Mouse (Mus musculus) C2C12 (cell line): Measurements from ENCODE around the gene 1110002E22Rik. TPM values are rescaled to one million over a fixed set of nuclear protein-coding genes. Genes with fewer than 3 reads are reported as not detected.

ENCODE experiments used
- H3K27me3 ChIP-seq: one replicate; pipeline ENCODE4 v1.6.1; 2011; ENCODE audit not compliant: control insufficient read depth, insufficient read depth, insufficient read length
- H3K36me3 ChIP-seq: one replicate; pipeline ENCODE4 v1.6.1; 2011; ENCODE audit not compliant: control insufficient read depth, insufficient read depth
- H3K4me3 ChIP-seq: one replicate; pipeline ENCODE4 v1.5.1; 2011; ENCODE audit warnings: mild to moderate bottlenecking, control low read depth; ENCODE audit not compliant: poor library complexity, insufficient read depth, severe bottlenecking
- H3K79me2 ChIP-seq: one replicate; pipeline ENCODE4 v1.6.1; 2011; ENCODE audit not compliant: control insufficient read depth, insufficient read depth
- H3K79me3 ChIP-seq: one replicate; pipeline ENCODE4 v1.6.1; 2011; ENCODE audit warnings: low read depth, control low read depth
- H3ac ChIP-seq: one replicate; pipeline ENCODE3; 2011; ENCODE audit warnings: low read depth; ENCODE audit not compliant: control insufficient read depth, insufficient read length
- CEBPB ChIP-seq: IDR thresholded peaks from one replicate; pipeline ENCODE4 v1.6.1; 2011; ENCODE audit warnings: low read depth, mild to moderate bottlenecking, control low read depth, moderate library complexity
- CTCF ChIP-seq: IDR thresholded peaks from one replicate; pipeline ENCODE4 v1.5.1; 2011; ENCODE audit not compliant: control insufficient read depth, insufficient read depth, insufficient read length
- FOSL1 ChIP-seq: IDR thresholded peaks from one replicate; pipeline ENCODE4 v1.8.0; 2011; ENCODE audit warnings: mild to moderate bottlenecking, low read length; ENCODE audit not compliant: poor library complexity, insufficient read depth, severe bottlenecking
- MAX ChIP-seq: IDR thresholded peaks from one replicate; pipeline ENCODE4 v1.6.1; 2011; ENCODE audit warnings: mild to moderate bottlenecking, control low read depth
- MYOD1 ChIP-seq: IDR thresholded peaks from one replicate; pipeline ENCODE4 v1.6.1; 2011; ENCODE audit warnings: low read depth; ENCODE audit not compliant: control insufficient read depth, insufficient read length
- MYOG ChIP-seq: IDR thresholded peaks from one replicate; pipeline ENCODE4 v1.6.1; 2011; ENCODE audit not compliant: control insufficient read depth, insufficient read length; ENCODE audit errors: extremely low read depth
- USF1 ChIP-seq: IDR thresholded peaks from one replicate; pipeline ENCODE4 v1.6.1; 2011; ENCODE audit warnings: low read depth, mild to moderate bottlenecking, control low read depth, moderate library complexity
- polyA plus RNA-seq: library from polyadenylated mRNA; unstranded; fragments of >200 nt; fragmentation: generic; extraction: Trizol; gene quantifications from one replicate; pipeline ENCODE4 v1.2.1, GENCODE M21; 2012; ENCODE audit warnings: missing spikeins

Gene 1110002E22Rik
- polyA plus RNA-seq, 1 experiment, result 6.5 TPM

- H3K36me3 ChIP-seq, result peaks cover 43% of the 10 kb centered on the region
- H3K79me2 ChIP-seq, result peaks cover 100% of the 10 kb centered on the region
- peaks cover 94% of the 10 kb centered on the region for H3K79me3 ChIP-seq
- no peaks in the 10 kb centered on the region for H3K27me3 ChIP-seq
- peak overlapping the region; percentile 51 for H3K4me3 ChIP-seq
- TF ChIP-seq USF1 (no peak), MYOD1 (no peak), CEBPB (no peak), FOSL1 (no peak), MYOG (no peak), CTCF (no peak), MAX (no peak)
- peak overlapping the region; percentile 82 for H3ac ChIP-seq
Measured at GRCm38 (mm10) chr3:138069756-138070511, 5.1 kb downstream of the 1110002E22Rik start.

- peak overlapping the region; percentile 31 for H3ac ChIP-seq
- H3K27me3 ChIP-seq, result no peaks in the 10 kb centered on the region
- peaks cover 90% of the 10 kb centered on the region for H3K79me3 ChIP-seq
- H3K36me3 ChIP-seq, result peaks cover 52% of the 10 kb centered on the region
- TF ChIP-seq CTCF (no peak), MYOD1 (no peak), USF1 (no peak), MYOG (no peak), MAX (no peak), CEBPB (no peak), FOSL1 (no peak)
- H3K4me3 ChIP-seq, result peak overlapping the region; percentile 51
- peaks cover 100% of the 10 kb centered on the region for H3K79me2 ChIP-seq
Measured at GRCm38 (mm10) chr3:138071004-138071403, 6.2 kb downstream of the 1110002E22Rik start.

DNA sequence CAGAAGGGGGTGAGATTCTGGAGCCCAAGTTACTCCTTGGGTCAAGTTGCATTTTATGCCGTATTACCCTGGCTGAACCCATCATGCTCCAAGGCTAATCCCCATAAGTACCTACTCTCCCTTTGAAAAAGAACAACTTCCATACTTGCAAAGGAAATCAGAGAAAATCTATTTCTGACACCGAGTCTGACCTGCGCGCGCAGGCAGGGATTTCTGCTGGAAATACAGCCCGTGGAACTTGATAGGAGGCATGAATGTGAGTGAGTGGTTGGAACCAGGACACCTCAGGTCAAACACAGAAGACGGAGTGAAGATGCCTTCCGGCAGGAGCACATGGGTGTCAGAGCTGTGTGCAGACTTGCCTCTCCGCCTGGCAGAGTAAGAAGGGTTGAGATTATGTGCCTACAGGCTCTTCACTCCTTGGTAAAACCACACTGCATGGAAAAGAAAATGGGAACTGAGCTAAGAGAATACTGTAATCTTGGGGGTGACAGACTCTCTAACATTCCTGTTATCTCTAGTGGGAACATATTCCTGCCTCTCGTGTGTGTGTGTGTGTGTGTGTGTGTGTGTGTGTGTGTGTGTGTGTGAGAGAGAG, 6.7 kb downstream of the 1110002E22Rik start:
- peak overlapping the region; percentile 52 for H3ac ChIP-seq
- no peaks in the 10 kb centered on the region for H3K27me3 ChIP-seq
- peaks cover 54% of the 10 kb centered on the region for H3K36me3 ChIP-seq
- peak overlapping the region; percentile 16 for H3K4me3 ChIP-seq
- TF ChIP-seq MYOD1 (no peak), MAX (no peak), CEBPB (no peak), MYOG (no peak), CTCF (no peak), USF1 (no peak), FOSL1 (no peak)
- peaks cover 100% of the 10 kb centered on the region for H3K79me2 ChIP-seq
- H3K79me3 ChIP-seq, result peaks cover 86% of the 10 kb centered on the region

- H3K79me3 ChIP-seq, result peaks cover 61% of the 10 kb centered on the region
- peaks cover 68% of the 10 kb centered on the region for H3K36me3 ChIP-seq
- H3K4me3 ChIP-seq, result no peak overlapping the region
- no peaks in the 10 kb centered on the region for H3K27me3 ChIP-seq
- H3K79me2 ChIP-seq, result peaks cover 86% of the 10 kb centered on the region
- no peak for TF ChIP-seq FOSL1
- TF ChIP-seq CEBPB, result no peak
- no peak for TF ChIP-seq MAX
- TF ChIP-seq CTCF, result no peak
- no peak for TF ChIP-seq MYOG
- no peak for TF ChIP-seq MYOD1
- no peak for TF ChIP-seq USF1
- H3ac ChIP-seq, result no peak overlapping the region
Measured at GRCm38 (mm10) chr3:138074214-138074613, 9.4 kb downstream of the 1110002E22Rik start.

GRCm38 (mm10) chr3:138075209-138075608, 10.4 kb downstream of the 1110002E22Rik start:
- Histone ChIP-seq H3K27me3 (no peaks in the 10 kb centered on the region), H3ac (no peak overlapping the region), H3K79me3 (peaks cover 52% of the 10 kb centered on the region), H3K79me2 (peaks cover 76% of the 10 kb centered on the region), H3K4me3 (no peak overlapping the region), H3K36me3 (peaks cover 78% of the 10 kb centered on the region)
- TF ChIP-seq MYOG (no peak), MYOD1 (no peak)
